Mouse (Mus musculus): ENCODE measurements around the gene Stk11ip.

DNA sequence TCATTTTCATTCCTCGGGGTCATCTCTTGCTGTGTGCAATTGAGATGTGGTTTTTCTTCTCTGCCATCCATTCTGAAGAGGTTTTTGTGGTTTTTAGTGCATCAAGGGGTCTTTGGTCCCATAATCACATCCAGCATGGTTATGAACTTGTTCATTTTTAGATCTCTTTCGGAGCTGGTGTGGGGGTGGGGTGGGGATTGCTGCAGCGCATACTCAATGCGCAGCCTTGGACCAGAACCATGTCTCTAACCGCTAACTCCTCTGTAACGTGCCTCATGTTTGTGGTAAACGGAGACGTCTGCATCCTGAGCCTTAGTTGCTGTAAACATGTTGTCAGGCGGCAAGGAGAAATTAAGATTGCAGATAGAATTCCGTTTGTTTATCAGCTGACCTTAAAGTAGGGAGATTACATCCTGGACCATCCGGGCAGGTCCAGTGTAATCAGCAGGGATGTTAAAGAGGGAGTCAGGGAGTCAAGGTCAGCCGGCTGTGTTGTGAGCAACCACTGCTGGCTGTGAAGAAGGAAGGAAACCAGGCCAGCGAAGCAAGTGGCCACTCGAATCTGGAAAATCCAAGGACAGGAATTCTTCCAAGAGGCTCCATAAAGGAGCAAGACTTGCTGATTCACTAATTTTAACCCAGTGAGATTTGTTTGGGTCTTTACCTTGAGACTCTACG, 4.5 kb upstream of the Stk11ip start:
- no peak for TF ChIP-seq TCF12 (IDR thresholded peaks at IDR 0.05; ENCODE audit: low read depth, low read length)
- no peak for TF ChIP-seq RAD21 (IDR thresholded peaks at IDR 0.05; ENCODE audit: low read depth, low read length)
- TF ChIP-seq CTCF (conservative IDR thresholded peaks at IDR 0.05 in 1 of 2, IDR thresholded peaks at IDR 0.05 in 1 of 2; ENCODE audit: low read depth in 2 of 2, low read length in 2 of 2) = no peak
- no peak for TF ChIP-seq SMC3 (IDR thresholded peaks at IDR 0.05; ENCODE audit: low read depth, low read length)
- TF ChIP-seq POLR2A (IDR thresholded peaks at IDR 0.05; ENCODE audit: low read depth, low read length) = no peak
- TF ChIP-seq EP300 (IDR thresholded peaks at IDR 0.05; ENCODE audit: low read length) = no peak
- TF ChIP-seq ZKSCAN1 (IDR thresholded peaks at IDR 0.05; ENCODE audit: borderline replicate concordance, low read depth, low read length) = no peak
- no peak for TF ChIP-seq CHD1 (IDR thresholded peaks at IDR 0.05; ENCODE audit: low read depth, low read length)
